8 mouse cellular contexts compared by ENCODE assay signal in the genomic region with DNA sequence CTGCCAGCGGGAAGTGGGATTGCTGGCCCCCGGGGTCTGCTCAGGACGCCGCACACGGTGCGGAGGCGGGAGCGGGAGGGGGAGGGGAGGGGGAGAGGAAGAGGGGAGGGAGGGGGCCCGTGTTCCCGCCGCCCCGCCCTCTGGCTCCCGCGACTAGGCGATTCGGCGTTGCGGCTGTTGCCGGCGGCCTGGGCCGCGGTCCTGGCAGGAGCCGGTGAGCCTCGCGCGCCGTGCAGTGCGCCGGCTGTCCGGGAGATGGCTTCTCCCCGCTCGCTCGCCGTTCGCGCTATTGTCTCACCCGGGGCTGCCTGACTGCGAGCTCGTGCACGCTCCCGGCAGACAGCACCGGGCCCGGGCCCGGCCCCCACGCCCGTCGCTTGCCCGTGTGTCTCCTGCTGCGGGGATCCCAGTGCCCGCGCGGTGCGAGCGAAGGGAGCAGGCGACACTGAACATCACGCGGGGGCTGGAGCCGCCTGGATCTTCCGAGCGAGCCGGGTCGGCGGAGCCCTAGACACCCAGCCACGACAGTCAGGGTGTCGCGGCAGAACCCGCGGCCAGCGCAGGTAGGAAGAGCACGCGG. TPM values are rescaled to one million over a fixed set of nuclear protein-coding genes. Genes with fewer than 3 reads are reported as not detected.
DNase-seq lines count a peak whose midpoint lies in the region; ATAC-seq lines count a peak whose summit lies in the region.

No protein-coding gene starts in this region.

- H3K4me1 ChIP-seq in embryonic facial prominence, embryonic 12.5 days = peaks cover 32% of the 10 kb centered on the region
- peaks cover 39% of the 10 kb centered on the region for H3K4me1 ChIP-seq in limb, embryonic 13.5 days
- peaks cover 40% of the 10 kb centered on the region for H3K4me1 ChIP-seq in midbrain, embryonic 14.5 days (ENCODE audit: control insufficient read depth, insufficient read depth, low read length)

- peak overlapping the region; percentile 89 for H3K9ac ChIP-seq in embryonic facial prominence, embryonic 12.5 days
- H3K9ac ChIP-seq in limb, embryonic 13.5 days = peak overlapping the region; percentile 95
- peak overlapping the region; percentile 100 for H3K9ac ChIP-seq in midbrain, embryonic 14.5 days (replicated peaks; ENCODE audit: low read length)

- peak; percentile 84 for ATAC-seq in embryonic facial prominence, embryonic 12.5 days (ENCODE audit: insufficient number of reproducible peaks, insufficient read depth, low FRiP score, low TSS enrichment)
- ATAC-seq in limb, embryonic 13.5 days (ENCODE audit: low FRiP score, low read depth) = peak; percentile 87
- peak; percentile 92 for ATAC-seq in midbrain, embryonic 14.5 days (ENCODE audit: low FRiP score, low TSS enrichment)

- H3K36me3 ChIP-seq in embryonic facial prominence, embryonic 12.5 days = no peaks in the 10 kb centered on the region
- H3K36me3 ChIP-seq in limb, embryonic 13.5 days = no peaks in the 10 kb centered on the region
- no peaks in the 10 kb centered on the region for H3K36me3 ChIP-seq in midbrain, embryonic 14.5 days (ENCODE audit: control insufficient read depth, insufficient read depth, low read length)

- H3K27ac ChIP-seq in embryonic facial prominence, embryonic 12.5 days = peak overlapping the region; percentile 89
- H3K27ac ChIP-seq in limb, embryonic 13.5 days = peak overlapping the region; percentile 85
- peak overlapping the region; percentile 98 for H3K27ac ChIP-seq in midbrain, embryonic 14.5 days (replicated peaks; ENCODE audit: low read depth, low read length)

- H3K27me3 ChIP-seq in embryonic facial prominence, embryonic 12.5 days = no peaks in the 10 kb centered on the region
- H3K27me3 ChIP-seq in limb, embryonic 13.5 days = peaks cover 8% of the 10 kb centered on the region; the same call in 1 of the 2 replicates
- no peaks in the 10 kb centered on the region for H3K27me3 ChIP-seq in midbrain, embryonic 14.5 days (ENCODE audit: control insufficient read depth, insufficient read depth, low read length)

- peak; percentile 54 to 73 for DNase-seq in left cerebral cortex, adult 18-20 months (ENCODE audit: low spot score in 2 of 2)
- DNase-seq in left cerebral cortex, adult 11 months (ENCODE audit: low spot score) = no peak
- peak; percentile 82 to 86 for DNase-seq in heart, adult 18-20 months
- peak; percentile 63 for DNase-seq in kidney, adult 11 months
- DNase-seq in midbrain, embryonic 14.5 days = peak; percentile 90
- DNase-seq in spleen, adult 12 weeks (ENCODE audit: low spot score) = peak; percentile 36

- peak overlapping the region; percentile 80 for H3K4me3 ChIP-seq in embryonic facial prominence, embryonic 12.5 days
- peak overlapping the region; percentile 85 for H3K4me3 ChIP-seq in limb, embryonic 13.5 days
- H3K4me3 ChIP-seq in midbrain, embryonic 14.5 days (replicated peaks; ENCODE audit: low read depth, low read length) = peak overlapping the region; percentile 94

- WGBS in embryonic facial prominence, embryonic 12.5 days = under 1% methylated on average over 59 of the region's 71 CpGs
- under 1% methylated on average over 63 of the region's 71 CpGs for WGBS in limb, embryonic 13.5 days
- WGBS in midbrain, embryonic 14.5 days = under 1% methylated on average over 63 of the region's 71 CpGs

- H3K9me3 ChIP-seq in embryonic facial prominence, embryonic 12.5 days = no peaks in the 10 kb centered on the region
- H3K9me3 ChIP-seq in limb, embryonic 13.5 days = no peaks in the 10 kb centered on the region
- H3K9me3 ChIP-seq in midbrain, embryonic 14.5 days (ENCODE audit: control insufficient read depth, low read length) = no peaks in the 10 kb centered on the region

- peak overlapping the region; percentile 72 for H3K4me2 ChIP-seq in embryonic facial prominence, embryonic 12.5 days (replicated peaks)
- H3K4me2 ChIP-seq in limb, embryonic 13.5 days (replicated peaks) = peak overlapping the region; percentile 84
- peak overlapping the region; percentile 88 for H3K4me2 ChIP-seq in midbrain, embryonic 14.5 days (ENCODE audit: low read length)

RNA-seq across cellular contexts. Expression of a gene that starts 0.5 kb away (rescaled TPM):
- 10 to 100 TPM; 14.6 to 15.2 TPM for total RNA-seq in left cerebral cortex, adult 18-20 months (2021)
- polyA plus RNA-seq in embryonic facial prominence, embryonic 12.5 days (2016; fragmentation: Nextera tagmentation; extraction: Ambion mirVana) = 9.8 and 10.8 TPM in 2 replicates
- total RNA-seq in heart, adult 18-20 months (2021) = 10 to 100 TPM; 13.9 to 14.3 TPM
- polyA plus RNA-seq in limb, embryonic 13.5 days (2015; fragmentation: Nextera tagmentation; extraction: Ambion mirVana) = 6.8 and 7.1 TPM in 2 replicates
- 14.3 and 17.0 TPM in 2 replicates for polyA plus RNA-seq in midbrain, embryonic 14.5 days (2014; fragmentation: Nextera tagmentation; extraction: Ambion mirVana)

RNA-seq across cellular contexts. Expression of a gene that starts 15.6 kb away (rescaled TPM):
- 10 to 100 TPM; 76.8 to 77.9 TPM for total RNA-seq in left cerebral cortex, adult 18-20 months (2021)
- 46.9 and 49.0 TPM in 2 replicates for polyA plus RNA-seq in embryonic facial prominence, embryonic 12.5 days (2016; fragmentation: Nextera tagmentation; extraction: Ambion mirVana)
- total RNA-seq in heart, adult 18-20 months (2021) = 10 to 100 TPM; 19.7 to 27.7 TPM
- 40.2 and 45.9 TPM in 2 replicates for polyA plus RNA-seq in limb, embryonic 13.5 days (2015; fragmentation: Nextera tagmentation; extraction: Ambion mirVana)
- 52.5 and 53.5 TPM in 2 replicates for polyA plus RNA-seq in midbrain, embryonic 14.5 days (2014; fragmentation: Nextera tagmentation; extraction: Ambion mirVana)
